ENCODE assay signal across 8 mouse cellular contexts in genomic region chr15:99501292-99502260, GRCm38 (mm10). TPM values are rescaled to one million over a fixed set of nuclear protein-coding genes. Genes with fewer than 3 reads are reported as not detected.
DNase-seq lines count a peak whose midpoint lies in the region; ATAC-seq and TF ChIP-seq lines count a peak whose summit lies in the region.

No protein-coding gene starts in this region.

- no peaks in the 10 kb centered on the region for H3K36me3 ChIP-seq in lung, embryonic 16.5 days (ENCODE audit: control insufficient read depth, insufficient read depth, low read length)
- H3K36me3 ChIP-seq in embryonic facial prominence, embryonic 12.5 days, result no peaks in the 10 kb centered on the region
- H3K36me3 ChIP-seq in intestine, embryonic 15.5 days, result no peaks in the 10 kb centered on the region
- H3K36me3 ChIP-seq in midbrain, embryonic 13.5 days, result no peaks in the 10 kb centered on the region
- H3K36me3 ChIP-seq in thymus, adult 2 months (ENCODE audit: control insufficient read depth, insufficient read depth, low read length), result no peaks in the 10 kb centered on the region

- H3K4me3 ChIP-seq in lung, embryonic 16.5 days (ENCODE audit: low read length), result no peak overlapping the region
- no peak overlapping the region for H3K4me3 ChIP-seq in lung, adult 2 months (replicated peaks; ENCODE audit: extremely low read depth, low read depth, low read length)
- no peak overlapping the region for H3K4me3 ChIP-seq in embryonic facial prominence, embryonic 12.5 days
- no peak overlapping the region for H3K4me3 ChIP-seq in intestine, embryonic 15.5 days (replicated peaks)
- no peak overlapping the region for H3K4me3 ChIP-seq in midbrain, embryonic 13.5 days (replicated peaks)
- no peak overlapping the region for H3K4me3 ChIP-seq in thymus, adult 2 months (ENCODE audit: control insufficient read depth, insufficient read depth, low read length)

- ATAC-seq in lung, embryonic 16.5 days (ENCODE audit: low read depth), result no peak
- ATAC-seq in embryonic facial prominence, embryonic 12.5 days (ENCODE audit: insufficient number of reproducible peaks, insufficient read depth, low FRiP score, low TSS enrichment), result no peak
- no peak for ATAC-seq in intestine, embryonic 15.5 days
- ATAC-seq in midbrain, embryonic 13.5 days, result peak; percentile 2; the same call in 1 of the 2 replicates
- no peak for ATAC-seq in megakaryocyte, adult 5-6 weeks (ENCODE audit: poor library complexity, severe bottlenecking)

- peak overlapping the region; percentile 45; the same call in 1 of the 2 replicates for H3K27ac ChIP-seq in lung, embryonic 16.5 days (ENCODE audit: low read length)
- H3K27ac ChIP-seq in embryonic facial prominence, embryonic 12.5 days, result peak overlapping the region; percentile 65
- H3K27ac ChIP-seq in intestine, embryonic 15.5 days, result peak overlapping the region; percentile 36; the same call in 1 of the 2 replicates
- H3K27ac ChIP-seq in midbrain, embryonic 13.5 days, result peak overlapping the region; percentile 40
- no peak overlapping the region for H3K27ac ChIP-seq in thymus, adult 2 months (ENCODE audit: control insufficient read depth, insufficient read depth, low read length)

- TF ChIP-seq CTCF in lung, adult 2 months (IDR thresholded peaks at IDR 0.05; ENCODE audit: insufficient read depth, low read length), result no peak
- no peak for TF ChIP-seq CTCF in thymus, adult 2 months (IDR thresholded peaks at IDR 0.05; ENCODE audit: borderline replicate concordance, control insufficient read depth, extremely low read depth, insufficient read depth, low read length, poor library complexity)

- WGBS in lung, embryonic 16.5 days, result 67% methylated on average over 20 of the region's 20 CpGs
- 75% methylated on average over 20 of the region's 20 CpGs for WGBS in lung, adult 2 months
- WGBS in embryonic facial prominence, embryonic 12.5 days, result 49% methylated on average over 20 of the region's 20 CpGs
- WGBS in intestine, embryonic 15.5 days, result 81% methylated on average over 20 of the region's 20 CpGs
- WGBS in midbrain, embryonic 13.5 days, result 64% methylated on average over 20 of the region's 20 CpGs
- 90% methylated on average over 20 of the region's 20 CpGs for WGBS in thymus, adult 2 months

- H3K9me3 ChIP-seq in lung, embryonic 16.5 days (ENCODE audit: control insufficient read depth, low read length), result no peaks in the 10 kb centered on the region
- H3K9me3 ChIP-seq in embryonic facial prominence, embryonic 12.5 days, result no peaks in the 10 kb centered on the region
- no peaks in the 10 kb centered on the region for H3K9me3 ChIP-seq in intestine, embryonic 15.5 days
- H3K9me3 ChIP-seq in midbrain, embryonic 13.5 days, result no peaks in the 10 kb centered on the region

- no peak for DNase-seq in lung, adult 2 months
- no peak for DNase-seq in thymus, adult 18-20 months
- DNase-seq in thymus, adult 2 months, result no peak

- peaks cover 75% of the 10 kb centered on the region for H3K4me1 ChIP-seq in lung, embryonic 16.5 days (replicated peaks; ENCODE audit: control insufficient read depth, insufficient read depth, low read length)
- H3K4me1 ChIP-seq in lung, adult 2 months (ENCODE audit: control insufficient read depth, insufficient read depth, low read length), result peaks cover 24% of the 10 kb centered on the region
- peaks cover 42% of the 10 kb centered on the region for H3K4me1 ChIP-seq in embryonic facial prominence, embryonic 12.5 days
- peaks cover 35% of the 10 kb centered on the region for H3K4me1 ChIP-seq in intestine, embryonic 15.5 days (replicated peaks)
- peaks cover 27% of the 10 kb centered on the region for H3K4me1 ChIP-seq in midbrain, embryonic 13.5 days (replicated peaks)
- H3K4me1 ChIP-seq in thymus, adult 2 months (replicated peaks; ENCODE audit: control insufficient read depth, insufficient read depth, low read length), result no peaks in the 10 kb centered on the region

- H3K4me2 ChIP-seq in lung, embryonic 16.5 days (ENCODE audit: low read depth, low read length), result no peak overlapping the region
- H3K4me2 ChIP-seq in embryonic facial prominence, embryonic 12.5 days (replicated peaks), result peak overlapping the region; percentile 13; the same call in 1 of the 2 replicates
- 0 out of 2 replicates have a peak overlapping the region, but pooled peaks have one; percentile 4 for H3K4me2 ChIP-seq in intestine, embryonic 15.5 days (replicated peaks)
- H3K4me2 ChIP-seq in midbrain, embryonic 13.5 days (replicated peaks), result no peak overlapping the region

- no peak overlapping the region for H3K9ac ChIP-seq in lung, embryonic 16.5 days (ENCODE audit: low read length)
- no peak overlapping the region; the same call in 1 of the 2 replicates for H3K9ac ChIP-seq in embryonic facial prominence, embryonic 12.5 days
- no peak overlapping the region for H3K9ac ChIP-seq in intestine, embryonic 15.5 days
- peak overlapping the region; percentile 39; the same call in 1 of the 2 replicates for H3K9ac ChIP-seq in midbrain, embryonic 13.5 days (replicated peaks)

- no peaks in the 10 kb centered on the region for H3K27me3 ChIP-seq in lung, embryonic 16.5 days (ENCODE audit: control insufficient read depth, insufficient read depth, low read depth, low read length)
- H3K27me3 ChIP-seq in embryonic facial prominence, embryonic 12.5 days, result 0 out of 2 replicates have a peak, but pooled peaks cover 2% of the 10 kb centered on the region
- no peaks in the 10 kb centered on the region; the same call in 1 of the 2 replicates for H3K27me3 ChIP-seq in intestine, embryonic 15.5 days (replicated peaks)
- peaks cover 3% of the 10 kb centered on the region; the same call in 1 of the 2 replicates for H3K27me3 ChIP-seq in midbrain, embryonic 13.5 days
- H3K27me3 ChIP-seq in thymus, adult 2 months (ENCODE audit: control insufficient read depth, insufficient read depth, low read length), result no peaks in the 10 kb centered on the region

- TF ChIP-seq POLR2A in lung, adult 2 months (IDR thresholded peaks at IDR 0.05; ENCODE audit: borderline replicate concordance, extremely low read depth, low read depth, low read length), result no peak
- TF ChIP-seq POLR2A in thymus, adult 2 months (IDR thresholded peaks at IDR 0.05; ENCODE audit: control insufficient read depth, extremely low read depth, insufficient read depth, low read length, poor library complexity), result no peak

RNA-seq across cellular contexts. Expression of gene Faim2, which starts 26.4 kb away (rescaled TPM):
- 0.93 and 0.94 TPM in 2 replicates for polyA plus RNA-seq in lung, embryonic 16.5 days (2015; fragmentation: Nextera tagmentation; extraction: Ambion mirVana)
- polyA plus RNA-seq in lung, adult 2 months (2012; rRNA removed), result 17.4 and 29.7 TPM in 2 replicates
- polyA plus RNA-seq in embryonic facial prominence, embryonic 12.5 days (2016; fragmentation: Nextera tagmentation; extraction: Ambion mirVana), result 0.36 and 1.0 TPM in 2 replicates
- 0.60 and 0.61 TPM in 2 replicates for polyA plus RNA-seq in intestine, embryonic 15.5 days (2015; fragmentation: Nextera tagmentation; extraction: Ambion mirVana)
- 9.5 and 12.1 TPM in 2 replicates for polyA plus RNA-seq in midbrain, embryonic 13.5 days (2015; fragmentation: Nextera tagmentation; extraction: Ambion mirVana)
- 0.04 TPM in 1 of 2 replicates, not detected in the other for total RNA-seq in megakaryocyte, adult 5-6 weeks (2015)
- total RNA-seq in megakaryocyte, adult 5-6 weeks (2017), result 0.49 TPM in 1 of 2 replicates, not detected in the other
- polyA plus RNA-seq in thymus, adult 2 months (2012; rRNA removed), result 0.18 and 0.81 TPM in 2 replicates

RNA-seq across cellular contexts. Expression of gene Bcdin3d, which starts 27.0 kb away (rescaled TPM):
- polyA plus RNA-seq in lung, embryonic 16.5 days (2015; fragmentation: Nextera tagmentation; extraction: Ambion mirVana), result 13.4 and 13.7 TPM in 2 replicates
- polyA plus RNA-seq in lung, adult 2 months (2012; rRNA removed), result 5.0 and 5.2 TPM in 2 replicates
- 14.6 and 16.3 TPM in 2 replicates for polyA plus RNA-seq in embryonic facial prominence, embryonic 12.5 days (2016; fragmentation: Nextera tagmentation; extraction: Ambion mirVana)
- polyA plus RNA-seq in intestine, embryonic 15.5 days (2015; fragmentation: Nextera tagmentation; extraction: Ambion mirVana), result 13.2 and 15.6 TPM in 2 replicates
- 26.5 and 26.9 TPM in 2 replicates for polyA plus RNA-seq in midbrain, embryonic 13.5 days (2015; fragmentation: Nextera tagmentation; extraction: Ambion mirVana)
- 8.2 and 9.8 TPM in 2 replicates for total RNA-seq in megakaryocyte, adult 5-6 weeks (2015)
- 3.6 and 4.6 TPM in 2 replicates for total RNA-seq in megakaryocyte, adult 5-6 weeks (2017)
- 12.4 and 13.7 TPM in 2 replicates for polyA plus RNA-seq in thymus, adult 2 months (2012; rRNA removed)

RNA-seq across cellular contexts. Expression of gene Nckap5l, which starts 44.0 kb away (rescaled TPM):
- 7.5 and 9.5 TPM in 2 replicates for polyA plus RNA-seq in lung, embryonic 16.5 days (2015; fragmentation: Nextera tagmentation; extraction: Ambion mirVana)
- 13.0 and 13.4 TPM in 2 replicates for polyA plus RNA-seq in lung, adult 2 months (2012; rRNA removed)
- polyA plus RNA-seq in embryonic facial prominence, embryonic 12.5 days (2016; fragmentation: Nextera tagmentation; extraction: Ambion mirVana), result 11.6 and 12.3 TPM in 2 replicates
- 4.7 and 5.9 TPM in 2 replicates for polyA plus RNA-seq in intestine, embryonic 15.5 days (2015; fragmentation: Nextera tagmentation; extraction: Ambion mirVana)
- 12.2 and 15.6 TPM in 2 replicates for polyA plus RNA-seq in midbrain, embryonic 13.5 days (2015; fragmentation: Nextera tagmentation; extraction: Ambion mirVana)
- total RNA-seq in megakaryocyte, adult 5-6 weeks (2015), result 0.84 and 4.0 TPM in 2 replicates
- total RNA-seq in megakaryocyte, adult 5-6 weeks (2017), result 0.73 TPM in 1 of 2 replicates, not detected in the other
- polyA plus RNA-seq in thymus, adult 2 months (2012; rRNA removed), result 48.1 and 48.6 TPM in 2 replicates

Comparison
In these comparisons a context has a peak if more than half of its experiments do, and no peak if none do; other contexts are left out.
1. H3K4me2 ChIP-seq: peak in embryonic facial prominence, embryonic 12.5 days (single experiment) and intestine, embryonic 15.5 days (single experiment); none in lung, embryonic 16.5 days (single experiment) and midbrain, embryonic 13.5 days (single experiment).